ENCODE assay signal across 11 mouse cellular contexts in genomic region chr11:83572223-83572622, GRCm38 (mm10). TPM values are rescaled to one million over a fixed set of nuclear protein-coding genes. Genes with fewer than 3 reads are reported as not detected.
DNase-seq lines count a peak whose midpoint lies in the region; ATAC-seq and TF ChIP-seq lines count a peak whose summit lies in the region.
"Had no signal": no experiment of that assay in that cellular context is flagged by ENCODE, and none has a peak within 500 bp of the region (broad histone marks: within the 10 kb centered on the region; RNA-seq: fewer than 3 reads in every experiment).

No protein-coding gene starts in this region.

- no peak overlapping the region for H3K4me3 ChIP-seq in heart, adult 2 months
- H3K4me3 ChIP-seq in heart, embryonic 12.5 days, result no peak overlapping the region
- no peak overlapping the region for H3K4me3 ChIP-seq in G1E (ENCODE audit: low read depth, low read length)
- H3K4me3 ChIP-seq in midbrain, postnatal 0 days (ENCODE audit: low read depth, low read length), result no peak overlapping the region
- H3K4me3 ChIP-seq: limb, embryonic 15.5 days; neural tube, embryonic 13.5 days; stomach, embryonic 15.5 days had no signal

- DNase-seq in heart, adult 2 months, result peak; percentile 43 to 74
- peak; percentile 20 for DNase-seq in G1E (ENCODE audit: low spot score)
- DNase-seq in heart, adult 9 months (ENCODE audit: low spot score in 2 of 2), result peak; percentile 54 to 74
- peak; percentile 25 for DNase-seq in lung, postnatal 14 days
- DNase-seq in midbrain, postnatal 0 days (ENCODE audit: low spot score), result no peak
- DNase-seq in thymus, postnatal 36 days, result no peak
- DNase-seq in left cerebral cortex, adult 8-10 months (ENCODE audit: low spot score in 2 of 2), result no peak

- no peak overlapping the region for H3K4me2 ChIP-seq in heart, embryonic 12.5 days
- H3K4me2 ChIP-seq in midbrain, postnatal 0 days (ENCODE audit: low read depth, low read length, poor library complexity, severe bottlenecking), result no peak overlapping the region
- H3K4me2 ChIP-seq: limb, embryonic 15.5 days; neural tube, embryonic 13.5 days; stomach, embryonic 15.5 days had no signal

- TF ChIP-seq EP300 in heart, adult 2 months (IDR thresholded peaks at IDR 0.05; ENCODE audit: insufficient read depth, low read depth, low read length), result 0 out of 2 replicates have a peak, but pooled peaks have one; percentile 13

- H3K36me3 ChIP-seq in heart, adult 2 months (ENCODE audit: control insufficient read depth, insufficient read depth, low read length), result no peaks in the 10 kb centered on the region
- H3K36me3 ChIP-seq in heart, embryonic 12.5 days, result no peaks in the 10 kb centered on the region
- H3K36me3 ChIP-seq in G1E (replicated peaks), result no peaks in the 10 kb centered on the region
- no peaks in the 10 kb centered on the region for H3K36me3 ChIP-seq in midbrain, postnatal 0 days (ENCODE audit: insufficient read depth, low read length)
- H3K36me3 ChIP-seq: limb, embryonic 15.5 days; neural tube, embryonic 13.5 days; stomach, embryonic 15.5 days had no signal

- no peak for TF ChIP-seq CTCF in heart, adult 2 months (IDR thresholded peaks at IDR 0.05)
- TF ChIP-seq CTCF in G1E (IDR thresholded peaks at IDR 0.05; ENCODE audit: low read depth, low read length), result no peak
- no peak for TF ChIP-seq CTCF in midbrain, postnatal 0 days (IDR thresholded peaks at IDR 0.05)

- H3K27me3 ChIP-seq in heart, adult 2 months (ENCODE audit: control insufficient read depth, insufficient read depth, low read length), result no peaks in the 10 kb centered on the region
- H3K27me3 ChIP-seq in heart, embryonic 12.5 days (replicated peaks), result peaks cover 6% of the 10 kb centered on the region; the same call in 1 of the 2 replicates
- H3K27me3 ChIP-seq in G1E (ENCODE audit: insufficient read depth, low read length), result peaks cover 6% of the 10 kb centered on the region
- no peaks in the 10 kb centered on the region for H3K27me3 ChIP-seq in midbrain, postnatal 0 days (ENCODE audit: insufficient read depth, low read length)
- H3K27me3 ChIP-seq: limb, embryonic 15.5 days; neural tube, embryonic 13.5 days; stomach, embryonic 15.5 days had no signal

- WGBS in heart, adult 2 months, result 45% methylated on average over 8 of the region's 8 CpGs
- WGBS in heart, embryonic 12.5 days, result 77% methylated on average over 8 of the region's 8 CpGs
- WGBS in midbrain, postnatal 0 days, result 91% methylated on average over 8 of the region's 8 CpGs

- no peak overlapping the region for H3K27ac ChIP-seq in heart, adult 2 months
- H3K27ac ChIP-seq in heart, embryonic 12.5 days (ENCODE audit: poor library complexity, severe bottlenecking), result no peak overlapping the region
- no peak overlapping the region for H3K27ac ChIP-seq in midbrain, postnatal 0 days (ENCODE audit: low read depth, low read length)
- H3K27ac ChIP-seq: limb, embryonic 15.5 days; neural tube, embryonic 13.5 days; stomach, embryonic 15.5 days had no signal

- H3K9me3 ChIP-seq in heart, embryonic 12.5 days (replicated peaks), result no peaks in the 10 kb centered on the region
- no peaks in the 10 kb centered on the region for H3K9me3 ChIP-seq in G1E (replicated peaks)
- H3K9me3 ChIP-seq in midbrain, postnatal 0 days (ENCODE audit: low read length), result no peaks in the 10 kb centered on the region
- H3K9me3 ChIP-seq: limb, embryonic 15.5 days; neural tube, embryonic 13.5 days; stomach, embryonic 15.5 days had no signal

- no peak overlapping the region for H3K9ac ChIP-seq in heart, adult 2 months (ENCODE audit: low read depth, low read length)
- H3K9ac ChIP-seq in heart, embryonic 12.5 days, result no peak overlapping the region
- H3K9ac ChIP-seq in midbrain, postnatal 0 days (replicated peaks; ENCODE audit: low read length, poor library complexity, severe bottlenecking), result no peak overlapping the region
- H3K9ac ChIP-seq: limb, embryonic 15.5 days; neural tube, embryonic 13.5 days; stomach, embryonic 15.5 days had no signal

- peaks cover 1% of the 10 kb centered on the region for H3K4me1 ChIP-seq in heart, adult 2 months (ENCODE audit: control insufficient read depth, insufficient read depth, low read length)
- no peaks in the 10 kb centered on the region for H3K4me1 ChIP-seq in heart, embryonic 12.5 days (replicated peaks)
- peaks cover 26% of the 10 kb centered on the region for H3K4me1 ChIP-seq in G1E (ENCODE audit: insufficient read depth, low read depth, low read length)
- no peaks in the 10 kb centered on the region for H3K4me1 ChIP-seq in midbrain, postnatal 0 days (ENCODE audit: insufficient read depth, low read length)
- H3K4me1 ChIP-seq: limb, embryonic 15.5 days; neural tube, embryonic 13.5 days; stomach, embryonic 15.5 days had no signal

- H3K79me2 ChIP-seq in heart, adult 2 months (replicated peaks; ENCODE audit: control insufficient read depth, insufficient read depth, low read length), result no peaks in the 10 kb centered on the region

- peak; percentile 34; the same call in 1 of the 2 replicates for TF ChIP-seq POLR2A in heart, adult 2 months (IDR thresholded peaks at IDR 0.05; ENCODE audit: insufficient read depth, low read depth, low read length)

- no peak for ATAC-seq in heart, embryonic 12.5 days (ENCODE audit: insufficient number of reproducible peaks, low FRiP score)
- ATAC-seq in G1E (ENCODE audit: extremely low read depth, insufficient number of reproducible peaks, low FRiP score, poor library complexity, severe bottlenecking), result peak; percentile 28
- ATAC-seq in midbrain, postnatal 0 days (ENCODE audit: low FRiP score), result no peak

- intact Hi-C loops in heart, adult 2 months (cut with DNase I), result no loop called here

RNA-seq across cellular contexts. Expression of gene Ccl9, which starts 6.2 kb away (rescaled TPM):
- 10 to 100 TPM; 12.6 to 13.7 TPM for total RNA-seq in heart, adult 2 months (2021)
- 4.3 and 6.7 TPM in 2 replicates for polyA plus RNA-seq in heart, adult 2 months (2012; rRNA removed)
- polyA plus RNA-seq in heart, embryonic 12.5 days (2016; fragmentation: Nextera tagmentation; extraction: Ambion mirVana), result 0.66 and 1.5 TPM in 2 replicates
- 4.4 and 11.6 TPM in 2 replicates for total RNA-seq in G1E (2014; fragmentation: Nextera tagmentation)
- total RNA-seq in G1E (2017), result 2.0 and 3.4 TPM in 2 replicates
- polyA plus RNA-seq in G1E (2012), result 0.09 and 0.13 TPM in 2 replicates
- 1.3 and 2.9 TPM in 2 replicates for total RNA-seq in midbrain, postnatal 0 days (2014; rRNA removed)
- 1.9 and 2.8 TPM in 2 replicates for polyA plus RNA-seq in midbrain, postnatal 0 days (2015; fragmentation: Nextera tagmentation; extraction: Ambion mirVana)
- total RNA-seq in left cerebral cortex, adult 8-10 months (2022), result 10 to 100 TPM in 1 of 4 experiments, 1 to 10 TPM in 3; 2.9 to 10.8 (median 5.0) TPM

RNA-seq across cellular contexts. Expression of gene Ccl6, which starts 20.7 kb away (rescaled TPM):
- 10 to 100 TPM; 21.5 to 25.4 TPM for total RNA-seq in heart, adult 2 months (2021)
- polyA plus RNA-seq in heart, adult 2 months (2012; rRNA removed), result 13.0 and 14.1 TPM in 2 replicates
- polyA plus RNA-seq in heart, embryonic 12.5 days (2016; fragmentation: Nextera tagmentation; extraction: Ambion mirVana), result 0.86 and 1.5 TPM in 2 replicates
- total RNA-seq in G1E (2014; fragmentation: Nextera tagmentation), result 1.2 TPM in 1 of 2 replicates, not detected in the other
- total RNA-seq in G1E (2017), result 0.33 and 0.70 TPM in 2 replicates
- polyA plus RNA-seq in G1E (2012), result 0.13 and 0.22 TPM in 2 replicates
- 1.8 and 2.4 TPM in 2 replicates for total RNA-seq in midbrain, postnatal 0 days (2014; rRNA removed)
- 3.6 and 4.4 TPM in 2 replicates for polyA plus RNA-seq in midbrain, postnatal 0 days (2015; fragmentation: Nextera tagmentation; extraction: Ambion mirVana)
- 10 to 100 TPM in 2 of 4 experiments, 1 to 10 TPM in 1, under 1 TPM in 1; 0.65 to 29.6 (median 13.0) TPM for total RNA-seq in left cerebral cortex, adult 8-10 months (2022)

RNA-seq across cellular contexts. Expression of gene Ccl5, which starts 41.9 kb away (rescaled TPM):
- total RNA-seq in heart, adult 2 months (2021), result under 1 TPM in 1 of 2 experiments, not detected in 1; 0.80 TPM
- 2.5 and 20.2 TPM in 2 replicates for polyA plus RNA-seq in heart, adult 2 months (2012; rRNA removed)
- 0.53 TPM in 1 of 2 replicates, not detected in the other for polyA plus RNA-seq in heart, embryonic 12.5 days (2016; fragmentation: Nextera tagmentation; extraction: Ambion mirVana)
- total RNA-seq in G1E (2014; fragmentation: Nextera tagmentation), result 3.1 TPM in 1 of 2 replicates, not detected in the other
- total RNA-seq in G1E (2017), result 0.29 TPM in 1 of 2 replicates, not detected in the other
- not detected in 2 replicates for polyA plus RNA-seq in G1E (2012)
- not detected in 2 replicates for total RNA-seq in midbrain, postnatal 0 days (2014; rRNA removed)
- not detected in 2 replicates for polyA plus RNA-seq in midbrain, postnatal 0 days (2015; fragmentation: Nextera tagmentation; extraction: Ambion mirVana)
- total RNA-seq in left cerebral cortex, adult 8-10 months (2022), result 1 to 10 TPM in 1 of 4 experiments, not detected in 3; 1.1 TPM
- polyA plus RNA-seq: neural tube, embryonic 13.5 days had no signal

RNA-seq across cellular contexts. Expression of gene Heatr9, which starts 50.2 kb away (rescaled TPM):
- not detected for total RNA-seq in heart, adult 2 months (2021)
- not detected in 2 replicates for polyA plus RNA-seq in heart, adult 2 months (2012; rRNA removed)
- polyA plus RNA-seq in heart, embryonic 12.5 days (2016; fragmentation: Nextera tagmentation; extraction: Ambion mirVana), result not detected in 2 replicates
- not detected in 2 replicates for total RNA-seq in G1E (2014; fragmentation: Nextera tagmentation)
- not detected in 2 replicates for total RNA-seq in G1E (2017)
- polyA plus RNA-seq in G1E (2012), result not detected in 2 replicates
- not detected in 2 replicates for total RNA-seq in midbrain, postnatal 0 days (2014; rRNA removed)
- polyA plus RNA-seq in midbrain, postnatal 0 days (2015; fragmentation: Nextera tagmentation; extraction: Ambion mirVana), result not detected in 2 replicates
- not detected for total RNA-seq in left cerebral cortex, adult 8-10 months (2022)
- polyA plus RNA-seq: limb, embryonic 15.5 days; neural tube, embryonic 13.5 days; stomach, embryonic 15.5 days had no signal

Comparison
In these comparisons a context has a peak if more than half of its experiments do, and no peak if none do; other contexts are left out.
1. DNase-seq: peak in heart, adult 2 months (2 of 2), G1E (single experiment), heart, adult 9 months (2 of 2) and lung, postnatal 14 days (single experiment); none in midbrain, postnatal 0 days (single experiment), thymus, postnatal 36 days (0 of 2) and left cerebral cortex, adult 8-10 months (0 of 2).